Mouse (Mus musculus): ENCODE results near the gene Pla2g2f. TPM values are rescaled to one million over a fixed set of nuclear protein-coding genes. Genes with fewer than 3 reads are reported as not detected.

The Pla2g2f gene
- total and polyA plus RNA-seq, 3 experiments: not detected

- Histone ChIP-seq H3K4me3 (replicated peaks in 1 of 3; ENCODE audit: low read depth in 2 of 3, low read length in 2 of 3, poor library complexity in 1 of 3) (no peak overlapping the region), H3K27me3 (replicated peaks) (peaks cover 67% of the 10 kb centered on the region), H3K4me1 (ENCODE audit: control insufficient read depth in 1 of 2, insufficient read depth in 2 of 2) (peaks cover 0 to 8% of the 10 kb centered on the region in 2 experiments; a peak in 2 of 4 replicates), H3K27ac (ENCODE audit: insufficient read depth, low read depth) (no peak overlapping the region), H3K9me3 (replicated peaks; ENCODE audit: low read length) (no peaks in the 10 kb centered on the region), H3K36me3 (replicated peaks in 1 of 2; ENCODE audit: control insufficient read depth in 1 of 2, insufficient read depth in 1 of 2, low read length in 1 of 2) (no peaks in the 10 kb centered on the region), H3K9ac (ENCODE audit: insufficient read depth, low read depth) (no peak overlapping the region), H3K79me2 (replicated peaks; ENCODE audit: control insufficient read depth, extremely low read depth, insufficient read depth, poor library complexity, severe bottlenecking) (no peaks in the 10 kb centered on the region), H3K4me2 (ENCODE audit: insufficient read depth, low read depth, poor library complexity, severe bottlenecking) (no peak overlapping the region)
- dilution Hi-C loops (cut with MboI; ENCODE audit: extremely low pct_ligation_motif_present, extremely low pct_unique_long_range_greater_than_20kb, low sequenced_read_pairs) (no loop called here), in situ Hi-C loops (cut with MboI; ENCODE audit: low pct_ligation_motif_present, low pct_unique_long_range_greater_than_20kb, low sequenced_read_pairs) (no loop called here)
- TF ChIP-seq USF2 (conservative IDR thresholded peaks at IDR 0.05; ENCODE audit: low read depth, low read length) (no peak), ETS1 (conservative IDR thresholded peaks at IDR 0.05; ENCODE audit: low read depth, low read length) (no peak)
- no peak for DNase-seq (ENCODE audit: extremely low read depth)
These were observed 4.8 kb upstream of the Pla2g2f start for GRCm38 (mm10) chr4:138762266-138762665.

- DNase-seq (ENCODE audit: extremely low read depth): no peak
- H3K27me3 ChIP-seq (replicated peaks): peaks cover 70% of the 10 kb centered on the region
- no peaks in the 10 kb centered on the region; a peak in 1 of 4 replicates for H3K4me1 ChIP-seq (ENCODE audit: control insufficient read depth in 1 of 2, insufficient read depth in 2 of 2)
- no peaks in the 10 kb centered on the region for H3K79me2 ChIP-seq (replicated peaks; ENCODE audit: control insufficient read depth, extremely low read depth, insufficient read depth, poor library complexity, severe bottlenecking)
- no peaks in the 10 kb centered on the region for H3K36me3 ChIP-seq (replicated peaks in 1 of 2; ENCODE audit: control insufficient read depth in 1 of 2, insufficient read depth in 1 of 2, low read length in 1 of 2)
- dilution Hi-C loops (cut with MboI; ENCODE audit: extremely low pct_ligation_motif_present, extremely low pct_unique_long_range_greater_than_20kb, low sequenced_read_pairs): no loop called here
- no peak overlapping the region for H3K4me2 ChIP-seq (ENCODE audit: insufficient read depth, low read depth, poor library complexity, severe bottlenecking)
- TF ChIP-seq UBTF (IDR thresholded peaks at IDR 0.05; ENCODE audit: low read depth, low read length) (no peak), JUND (conservative IDR thresholded peaks at IDR 0.05; ENCODE audit: low read depth, low read length) (no peak), MAFK (IDR thresholded peaks at IDR 0.05; ENCODE audit: insufficient replicate concordance, low read length) (no peak), USF1 (IDR thresholded peaks at IDR 0.05; ENCODE audit: low read depth, low read length) (no peak), MXI1 (IDR thresholded peaks at IDR 0.05; ENCODE audit: low read depth, low read length) (no peak)
- H3K9ac ChIP-seq (ENCODE audit: insufficient read depth, low read depth): no peak overlapping the region
- no peak overlapping the region for H3K4me3 ChIP-seq (replicated peaks in 1 of 3; ENCODE audit: low read depth in 2 of 3, low read length in 2 of 3, poor library complexity in 1 of 3)
- H3K27ac ChIP-seq (ENCODE audit: insufficient read depth, low read depth): no peak overlapping the region
- in situ Hi-C loops (cut with MboI; ENCODE audit: low pct_ligation_motif_present, low pct_unique_long_range_greater_than_20kb, low sequenced_read_pairs): no loop called here
- peaks cover 8% of the 10 kb centered on the region for H3K9me3 ChIP-seq (replicated peaks; ENCODE audit: low read length)
These were observed 1.4 kb downstream of the Pla2g2f start for GRCm38 (mm10) chr4:138755983-138756382.

DNA sequence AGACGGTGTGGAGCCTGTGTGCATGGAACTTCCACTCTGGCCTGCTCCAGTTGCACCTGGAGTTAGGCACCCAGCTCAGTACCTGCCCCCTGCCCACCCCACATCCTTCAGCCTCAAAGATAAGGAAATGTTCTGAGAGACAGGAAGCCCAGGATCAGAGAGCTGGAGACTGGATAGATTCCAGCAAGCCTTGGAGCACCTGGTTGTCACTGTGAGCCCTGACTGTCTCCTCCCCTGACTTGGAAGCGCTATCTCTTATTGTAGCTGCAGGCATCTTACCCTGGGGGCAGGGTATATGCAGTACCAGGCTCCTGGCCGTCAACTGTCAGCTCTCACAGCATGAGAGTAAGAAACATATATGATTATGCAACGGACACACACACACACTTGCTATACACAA is 2.0 kb downstream of the Pla2g2f start:
- H3K4me3 ChIP-seq (replicated peaks in 1 of 3; ENCODE audit: low read depth in 2 of 3, low read length in 2 of 3, poor library complexity in 1 of 3): no peak overlapping the region
- TF ChIP-seq NELFE (IDR thresholded peaks at IDR 0.05; ENCODE audit: low read depth, low read length) (no peak), RCOR1 (conservative IDR thresholded peaks at IDR 0.05; ENCODE audit: low read depth, low read length) (no peak), HCFC1 (IDR thresholded peaks at IDR 0.05; ENCODE audit: low read depth, low read length) (no peak), GABPA (IDR thresholded peaks at IDR 0.05; ENCODE audit: insufficient replicate concordance, low read depth, low read length) (no peak), ZC3H11A (IDR thresholded peaks at IDR 0.05; ENCODE audit: low read depth, low read length) (no peak), MAZ (IDR thresholded peaks at IDR 0.05; ENCODE audit: low read depth, low read length) (no peak), E2F4 (IDR thresholded peaks at IDR 0.05; ENCODE audit: insufficient replicate concordance, low read depth, low read length) (no peak), KAT2A (IDR thresholded peaks at IDR 0.05; ENCODE audit: insufficient replicate concordance, low read length) (no peak)
- in situ Hi-C loops (cut with MboI; ENCODE audit: low pct_ligation_motif_present, low pct_unique_long_range_greater_than_20kb, low sequenced_read_pairs) (no loop called here), dilution Hi-C loops (cut with MboI; ENCODE audit: extremely low pct_ligation_motif_present, extremely low pct_unique_long_range_greater_than_20kb, low sequenced_read_pairs) (no loop called here)
- H3K9me3 ChIP-seq (replicated peaks; ENCODE audit: low read length): peaks cover 8% of the 10 kb centered on the region
- no peak overlapping the region for H3K27ac ChIP-seq (ENCODE audit: insufficient read depth, low read depth)
- H3K27me3 ChIP-seq (replicated peaks): peaks cover 70% of the 10 kb centered on the region
- H3K4me2 ChIP-seq (ENCODE audit: insufficient read depth, low read depth, poor library complexity, severe bottlenecking): no peak overlapping the region
- H3K9ac ChIP-seq (ENCODE audit: insufficient read depth, low read depth): no peak overlapping the region
- no peak for DNase-seq (ENCODE audit: extremely low read depth)
- no peaks in the 10 kb centered on the region for H3K36me3 ChIP-seq (replicated peaks in 1 of 2; ENCODE audit: control insufficient read depth in 1 of 2, insufficient read depth in 1 of 2, low read length in 1 of 2)
- no peaks in the 10 kb centered on the region for H3K79me2 ChIP-seq (replicated peaks; ENCODE audit: control insufficient read depth, extremely low read depth, insufficient read depth, poor library complexity, severe bottlenecking)
- no peaks in the 10 kb centered on the region; a peak in 1 of 4 replicates for H3K4me1 ChIP-seq (ENCODE audit: control insufficient read depth in 1 of 2, insufficient read depth in 2 of 2)
